Mouse (Mus musculus): ENCODE results near the gene Cmtm4. TPM values are rescaled to one million over a fixed set of nuclear protein-coding genes. Genes with fewer than 3 reads are reported as not detected.

The Cmtm4 gene
- 1.7 TPM in 2 replicates for polyA plus RNA-seq (2012; rRNA removed)
- polyA plus RNA-seq (2014; fragmentation: Nextera tagmentation; extraction: Ambion mirVana), result 0.44 and 0.54 TPM in 2 replicates

- H3K9me3 ChIP-seq (ENCODE audit: control insufficient read depth, low read length), result no peaks in the 10 kb centered on the region
- H3K4me2 ChIP-seq (ENCODE audit: low read depth), result peak within 1 kb of the TSS; percentile 86
- TF ChIP-seq EP300 (IDR thresholded peaks at IDR 0.05; ENCODE audit: low read depth) (no peak), CTCF (IDR thresholded peaks at IDR 0.05; ENCODE audit: low read depth) (no peak)
- H3K4me1 ChIP-seq (replicated peaks; ENCODE audit: control insufficient read depth in 2 of 2, insufficient read depth in 2 of 2, low read length in 1 of 2), result 0 out of 4 replicates have a peak, but pooled peaks cover 0 to 3% of the 10 kb centered on the region in 2 experiments
- H3K4me3 ChIP-seq (ENCODE audit: insufficient read depth in 1 of 2, low read depth in 2 of 2, low read length in 2 of 2), result peak within 1 kb of the TSS; percentile 40 to 67
- H3K27ac ChIP-seq, result no peak within 1 kb of the TSS
- H3K27me3 ChIP-seq (ENCODE audit: control insufficient read depth, insufficient read depth, low read length), result peaks cover 19% of the 10 kb centered on the region
- peak in 1 of 3 experiments; percentile 22 for DNase-seq (ENCODE audit: low read depth in 3 of 3, low spot score in 3 of 3)
- ATAC-seq (ENCODE audit: insufficient read depth), result peak; percentile 79
- WGBS (ENCODE audit: insufficient replicate concordance), result 3% methylated on average over 32 of the region's 54 CpGs
- peak within 1 kb of the TSS; percentile 33 for H3K9ac ChIP-seq (replicated peaks)
- no peaks in the 10 kb centered on the region for H3K36me3 ChIP-seq (replicated peaks; ENCODE audit: control insufficient read depth, insufficient read depth, low read depth)
Observed at GRCm38 (mm10) chr8:104395703-104396357, at the start of gene Cmtm4. Gene Cmtm4, minus strand, starts transcription at chr8:104395807.

- no peaks in the 10 kb centered on the region for H3K9me3 ChIP-seq (ENCODE audit: control insufficient read depth, low read length)
- ATAC-seq (ENCODE audit: insufficient read depth) (no peak), DNase-seq (ENCODE audit: low read depth in 3 of 3, low spot score in 3 of 3) (no peak)
- TF ChIP-seq EP300 (IDR thresholded peaks at IDR 0.05; ENCODE audit: low read depth) (no peak), CTCF (IDR thresholded peaks at IDR 0.05; ENCODE audit: low read depth) (no peak)
- no peak overlapping the region for H3K27ac ChIP-seq
- WGBS (ENCODE audit: insufficient replicate concordance), result 53% methylated on average over 6 of the region's 6 CpGs
- no peaks in the 10 kb centered on the region for H3K27me3 ChIP-seq (ENCODE audit: control insufficient read depth, insufficient read depth, low read length)
- no peak overlapping the region for H3K4me2 ChIP-seq (ENCODE audit: low read depth)
- peaks cover 2% of the 10 kb centered on the region; the same call in 1 of the 2 replicates for H3K36me3 ChIP-seq (replicated peaks; ENCODE audit: control insufficient read depth, insufficient read depth, low read depth)
- peaks cover 7 to 11% of the 10 kb centered on the region in 2 experiments for H3K4me1 ChIP-seq (replicated peaks; ENCODE audit: control insufficient read depth in 2 of 2, insufficient read depth in 2 of 2, low read length in 1 of 2)
- H3K4me3 ChIP-seq (ENCODE audit: insufficient read depth in 1 of 2, low read depth in 2 of 2, low read length in 2 of 2), result no peak overlapping the region
- no peak overlapping the region for H3K9ac ChIP-seq (replicated peaks)
Observed at GRCm38 (mm10) chr8:104445248-104445647, 49.6 kb upstream of the Cmtm4 start.

DNA sequence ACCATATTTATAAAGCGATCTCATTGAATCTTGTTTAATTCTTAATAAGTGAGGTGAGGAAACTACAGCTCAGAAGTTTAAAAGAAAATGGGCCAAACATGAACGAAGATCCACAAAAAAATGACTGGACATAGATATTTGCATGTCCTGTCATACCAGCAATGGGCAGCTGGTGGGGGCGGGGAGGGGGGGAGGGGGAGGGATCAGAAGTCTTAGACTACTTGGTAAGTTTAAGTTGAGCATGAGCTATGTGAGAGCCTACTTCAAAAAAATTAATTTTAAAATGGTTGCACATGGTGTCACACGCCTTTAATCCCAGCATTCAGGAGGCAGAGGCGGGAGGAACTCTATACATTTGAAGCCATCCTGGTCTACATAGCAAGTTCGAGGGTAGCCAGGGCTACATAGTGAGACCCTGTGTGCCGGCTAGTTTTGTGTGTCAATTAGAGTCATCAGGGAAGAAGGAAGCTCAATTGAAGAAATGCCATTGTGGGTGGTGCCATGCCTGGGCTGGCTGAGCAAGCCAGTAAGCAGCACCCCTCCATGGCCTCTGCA is 47.6 kb upstream of the Cmtm4 start:
- H3K27ac ChIP-seq, result no peak overlapping the region
- WGBS (ENCODE audit: insufficient replicate concordance), result 52% methylated on average over 7 of the region's 7 CpGs
- H3K4me3 ChIP-seq (ENCODE audit: insufficient read depth in 1 of 2, low read depth in 2 of 2, low read length in 2 of 2), result peak overlapping the region in 1 of 2 experiments; percentile 93; a peak in 2 of 4 replicates
- no peak for DNase-seq (ENCODE audit: low read depth in 3 of 3, low spot score in 3 of 3)
- no peak for ATAC-seq (ENCODE audit: insufficient read depth)
- H3K4me2 ChIP-seq (ENCODE audit: low read depth), result peak overlapping the region; percentile 30
- no peaks in the 10 kb centered on the region for H3K9me3 ChIP-seq (ENCODE audit: control insufficient read depth, low read length)
- TF ChIP-seq CTCF (IDR thresholded peaks at IDR 0.05; ENCODE audit: low read depth) (no peak), EP300 (IDR thresholded peaks at IDR 0.05; ENCODE audit: low read depth) (no peak)
- H3K9ac ChIP-seq (replicated peaks), result no peak overlapping the region
- no peaks in the 10 kb centered on the region for H3K27me3 ChIP-seq (ENCODE audit: control insufficient read depth, insufficient read depth, low read length)
- H3K36me3 ChIP-seq (replicated peaks; ENCODE audit: control insufficient read depth, insufficient read depth, low read depth), result peaks cover 18% of the 10 kb centered on the region
- peaks cover 7 to 11% of the 10 kb centered on the region in 2 experiments for H3K4me1 ChIP-seq (replicated peaks; ENCODE audit: control insufficient read depth in 2 of 2, insufficient read depth in 2 of 2, low read length in 1 of 2)

DNA sequence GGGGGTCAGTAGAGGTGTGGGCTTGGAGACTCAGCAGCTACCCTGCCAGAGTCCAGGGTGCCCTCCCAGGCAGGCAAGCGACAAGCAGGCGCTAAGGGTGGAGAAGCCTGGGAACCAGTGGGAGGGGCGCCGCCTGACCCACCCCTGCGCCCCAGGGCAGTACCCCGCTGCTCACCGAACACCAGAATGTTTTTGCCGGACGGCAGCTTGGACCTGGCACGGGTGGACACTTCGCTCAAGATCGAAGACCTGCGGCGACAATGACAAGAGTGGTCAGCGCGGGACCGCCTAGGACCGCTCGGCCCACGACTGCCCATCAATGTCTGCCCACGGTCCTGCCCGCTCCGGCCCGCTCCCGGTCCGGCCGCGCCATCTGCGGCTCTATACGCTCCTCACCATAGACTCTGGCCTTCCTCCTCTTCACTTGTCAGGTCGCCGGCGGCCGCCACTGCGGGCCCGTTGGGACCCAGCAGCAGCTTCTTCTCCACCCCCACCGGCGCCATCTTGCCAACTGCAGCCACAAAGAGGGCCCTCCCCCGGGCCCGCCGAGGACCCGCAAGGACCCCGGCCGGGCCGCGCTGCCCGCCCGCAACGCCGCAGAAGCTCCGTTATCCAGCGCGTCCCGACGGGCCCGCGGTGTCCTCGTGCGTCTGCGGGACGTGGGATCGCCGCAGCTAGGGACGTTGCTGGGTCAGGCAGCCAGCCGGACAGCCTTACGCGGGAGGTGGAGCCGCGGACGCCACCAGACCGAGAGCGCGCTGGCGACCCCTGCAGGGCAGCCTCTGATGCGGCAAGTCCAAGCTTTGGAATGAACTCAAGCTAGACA is 46.9 kb upstream of the Cmtm4 start, which contains the start of gene Dync1li2:
Gene Dync1li2 (minus strand): TSS at position 749 of the 826 bp plus-strand sequence.
- TF ChIP-seq CTCF (IDR thresholded peaks at IDR 0.05; ENCODE audit: low read depth), result peak; percentile 95
- peak; percentile 23; the same call in 1 of the 2 replicates for TF ChIP-seq EP300 (IDR thresholded peaks at IDR 0.05; ENCODE audit: low read depth)
- H3K9ac ChIP-seq (replicated peaks), result peak within 1 kb of the TSS; percentile 90
- WGBS (ENCODE audit: insufficient replicate concordance), result under 1% methylated on average over 75 of the region's 75 CpGs
- DNase-seq (ENCODE audit: low read depth in 3 of 3, low spot score in 3 of 3), result peak; percentile 65 to 74 (median 70)
- H3K36me3 ChIP-seq (replicated peaks; ENCODE audit: control insufficient read depth, insufficient read depth, low read depth), result peaks cover 18% of the 10 kb centered on the region
- peak within 1 kb of the TSS; percentile 94 for H3K4me2 ChIP-seq (ENCODE audit: low read depth)
- peak within 1 kb of the TSS; percentile 86 to 93 for H3K4me3 ChIP-seq (ENCODE audit: insufficient read depth in 1 of 2, low read depth in 2 of 2, low read length in 2 of 2)
- ATAC-seq (ENCODE audit: insufficient read depth), result peak; percentile 88
- no peaks in the 10 kb centered on the region for H3K27me3 ChIP-seq (ENCODE audit: control insufficient read depth, insufficient read depth, low read length)
- H3K9me3 ChIP-seq (ENCODE audit: control insufficient read depth, low read length), result no peaks in the 10 kb centered on the region
- H3K4me1 ChIP-seq (replicated peaks; ENCODE audit: control insufficient read depth in 2 of 2, insufficient read depth in 2 of 2, low read length in 1 of 2), result peaks cover 7 to 11% of the 10 kb centered on the region in 2 experiments
- H3K27ac ChIP-seq, result peak within 1 kb of the TSS; percentile 39

Measured in liver, embryonic 14.5 days (tissue).